Mouse (Mus musculus) limb, embryonic 15.5 days (tissue): ENCODE measurements at regions not wholly inside any gene's neighbourhood (a gene's known extent, or its start where the extent isn't known, plus 50 kb on each side); places are given as distances from the start of the nearest gene placed in this dataset.

Experiments
- ATAC-seq: fragments of 200-750 bp; cut with Nextera tagmentation; 2 replicates; pipeline ENCODE4 v1.8.0; 2017; ENCODE audit warnings: low read depth, moderate TSS enrichment; ENCODE audit not compliant: insufficient number of reproducible peaks, low FRiP score, low TSS enrichment
- H3K27ac ChIP-seq: fragments of 300-500 bp; sonication (generic); 2 replicates; pipeline ENCODE4 v1.5.1; 2015; ENCODE audit warnings: moderate library complexity, mild to moderate bottlenecking, inconsistent platforms
- H3K27me3 ChIP-seq: fragments of 300-500 bp; sonication (generic); 2 replicates; pipeline ENCODE4 v1.6.1; 2015; ENCODE audit warnings: inconsistent platforms
- H3K36me3 ChIP-seq: fragments of 300-500 bp; sonication (generic); 2 replicates; pipeline ENCODE4 v1.6.1; 2015; ENCODE audit warnings: inconsistent platforms
- H3K4me1 ChIP-seq: fragments of 300-500 bp; sonication (generic); 2 replicates; pipeline ENCODE4 v1.6.1; 2015; ENCODE audit warnings: inconsistent platforms
- H3K4me2 ChIP-seq: fragments of 300-500 bp; sonication (generic); 2 replicates; pipeline ENCODE4 v1.6.1; 2015; ENCODE audit warnings: mild to moderate bottlenecking, inconsistent platforms
- H3K4me3 ChIP-seq: fragments of 300-500 bp; sonication (generic); 2 replicates; pipeline ENCODE4 v1.5.1; 2015; ENCODE audit warnings: mild to moderate bottlenecking, inconsistent platforms
- H3K9ac ChIP-seq: fragments of 300-500 bp; sonication (generic); 2 replicates; pipeline ENCODE4 v1.6.1; 2015; ENCODE audit warnings: inconsistent platforms
- H3K9me3 ChIP-seq: fragments of 300-500 bp; sonication (generic); 2 replicates; pipeline ENCODE4 v1.6.1; 2016; ENCODE audit warnings: inconsistent platforms
- WGBS: fragments of 180-500 bp; shearing (Covaris S2); methylation state at CpG from one replicate; pipeline ENCODE4 v1.1.7; 2015; 5-methylcytosine and 5-hydroxymethylcytosine counted together

DNA sequence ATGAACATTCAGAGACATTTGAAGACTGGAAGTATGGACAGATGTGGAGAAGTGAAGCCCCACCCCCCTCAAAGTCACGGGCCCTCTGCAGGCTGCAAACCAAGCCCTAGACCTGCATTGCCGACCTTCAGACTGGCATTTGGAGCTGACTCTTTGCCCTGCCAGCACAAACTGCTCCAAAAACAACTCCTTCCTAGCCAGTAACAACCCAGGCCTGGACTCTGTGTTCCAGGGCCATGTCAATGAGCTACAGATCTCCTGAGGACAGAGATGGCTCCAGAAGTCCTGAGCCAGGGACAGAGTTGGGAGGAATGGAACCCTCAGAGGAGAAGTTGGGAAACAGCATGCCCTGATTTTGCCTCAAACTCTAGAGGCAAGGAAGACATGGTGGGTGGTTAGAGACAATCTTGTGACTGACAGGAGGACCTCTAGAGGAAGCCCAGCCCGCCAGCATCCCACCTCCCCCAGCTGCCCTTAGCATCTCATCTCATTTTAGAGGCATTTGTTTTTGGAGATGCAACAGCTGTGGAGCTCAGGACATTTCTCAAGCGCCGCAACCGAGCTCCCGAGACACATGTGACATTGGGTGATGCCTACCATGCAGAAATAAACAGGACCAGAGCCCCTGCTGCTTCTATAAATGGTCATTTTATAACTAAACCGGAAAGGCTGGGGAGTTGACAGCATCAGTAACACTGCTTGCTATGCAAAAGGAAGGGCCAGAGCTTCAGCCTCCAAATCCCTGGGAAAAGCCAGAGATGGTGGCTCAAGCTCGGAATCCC lies 56.2 kb upstream of the Tbx5 start:
- H3K27ac ChIP-seq, result no peak overlapping the region
- H3K4me1 ChIP-seq, result peaks cover 7% of the 10 kb centered on the region; the same call in 1 of the 2 replicates
- no peaks in the 10 kb centered on the region for H3K9me3 ChIP-seq
- H3K4me2 ChIP-seq, result no peak overlapping the region
- no peak overlapping the region for H3K4me3 ChIP-seq
- WGBS, result 64% methylated on average over 9 of the region's 9 CpGs
- no peaks in the 10 kb centered on the region for H3K36me3 ChIP-seq
- peaks cover 31% of the 10 kb centered on the region; the same call in 1 of the 2 replicates for H3K27me3 ChIP-seq
- no peak for ATAC-seq
- no peak overlapping the region for H3K9ac ChIP-seq

DNA sequence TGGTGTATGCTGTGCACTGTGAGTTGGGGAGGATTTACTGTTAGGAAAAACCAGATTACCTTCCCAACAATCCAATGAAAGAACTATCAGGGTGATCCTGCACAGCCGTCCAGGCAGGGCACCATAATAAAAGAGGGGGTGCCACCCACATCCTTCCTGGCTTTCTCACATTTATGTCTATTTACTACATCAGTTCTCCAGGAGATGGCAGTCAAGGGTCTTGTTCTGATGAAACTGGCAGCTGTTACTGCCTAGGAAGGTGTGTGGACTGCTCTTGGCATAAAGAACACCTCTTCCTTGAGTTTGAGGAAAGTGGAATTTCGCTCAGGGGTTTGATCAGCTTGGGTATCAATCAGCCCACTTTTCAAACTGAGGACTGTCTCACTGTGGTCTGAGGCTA lies 54.6 kb upstream of the Tbx5 start:
- H3K27ac ChIP-seq, result no peak overlapping the region
- H3K9me3 ChIP-seq, result no peaks in the 10 kb centered on the region
- no peak overlapping the region for H3K4me2 ChIP-seq
- no peak overlapping the region for H3K4me3 ChIP-seq
- 16% methylated on average over 2 of the region's 2 CpGs for WGBS
- H3K9ac ChIP-seq, result no peak overlapping the region
- no peak for ATAC-seq
- H3K27me3 ChIP-seq, result peaks cover 37% of the 10 kb centered on the region; the same call in 1 of the 2 replicates
- peaks cover 7% of the 10 kb centered on the region; the same call in 1 of the 2 replicates for H3K4me1 ChIP-seq
- H3K36me3 ChIP-seq, result no peaks in the 10 kb centered on the region

DNA sequence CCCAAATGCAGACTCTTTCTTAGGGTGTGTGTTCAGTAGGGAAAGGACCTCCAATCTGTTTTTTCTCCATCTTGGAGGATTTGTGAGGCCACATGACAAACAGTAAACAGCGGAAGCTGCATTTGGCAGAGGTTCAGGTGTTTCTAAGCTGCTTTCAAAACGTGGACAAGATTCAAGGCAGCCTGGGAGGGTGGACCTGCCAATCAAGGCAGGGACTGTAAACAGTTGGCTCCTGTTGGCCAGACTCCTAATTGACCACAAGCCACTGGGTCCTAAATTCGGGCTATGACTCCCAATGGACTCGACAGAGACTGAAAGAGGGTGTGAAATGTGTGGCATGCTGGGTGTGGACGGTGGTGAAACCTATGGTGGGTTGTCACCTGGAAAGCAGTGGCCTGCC lies 51.1 kb upstream of the Tbx5 start:
- 39% methylated on average over 5 of the region's 5 CpGs for WGBS
- H3K4me1 ChIP-seq, result peaks cover 7% of the 10 kb centered on the region; the same call in 1 of the 2 replicates
- no peak overlapping the region for H3K4me2 ChIP-seq
- H3K9ac ChIP-seq, result no peak overlapping the region
- H3K27ac ChIP-seq, result no peak overlapping the region
- H3K4me3 ChIP-seq, result no peak overlapping the region
- ATAC-seq, result no peak
- no peaks in the 10 kb centered on the region for H3K36me3 ChIP-seq
- peaks cover 31% of the 10 kb centered on the region; the same call in 1 of the 2 replicates for H3K27me3 ChIP-seq
- no peaks in the 10 kb centered on the region for H3K9me3 ChIP-seq
